Mouse (Mus musculus): Measurements from ENCODE around the gene Sowahb. TPM values are rescaled to one million over a fixed set of nuclear protein-coding genes. Genes with fewer than 3 reads are reported as not detected.
A peak's percentile ranks its signal among the peaks of the same experiment; 100 is the strongest.

Sowahb gene
- polyA plus RNA-seq (2015; fragmentation: Nextera tagmentation; extraction: Ambion mirVana): 0.08 TPM in 1 of 2 replicates, not detected in the other

DNA sequence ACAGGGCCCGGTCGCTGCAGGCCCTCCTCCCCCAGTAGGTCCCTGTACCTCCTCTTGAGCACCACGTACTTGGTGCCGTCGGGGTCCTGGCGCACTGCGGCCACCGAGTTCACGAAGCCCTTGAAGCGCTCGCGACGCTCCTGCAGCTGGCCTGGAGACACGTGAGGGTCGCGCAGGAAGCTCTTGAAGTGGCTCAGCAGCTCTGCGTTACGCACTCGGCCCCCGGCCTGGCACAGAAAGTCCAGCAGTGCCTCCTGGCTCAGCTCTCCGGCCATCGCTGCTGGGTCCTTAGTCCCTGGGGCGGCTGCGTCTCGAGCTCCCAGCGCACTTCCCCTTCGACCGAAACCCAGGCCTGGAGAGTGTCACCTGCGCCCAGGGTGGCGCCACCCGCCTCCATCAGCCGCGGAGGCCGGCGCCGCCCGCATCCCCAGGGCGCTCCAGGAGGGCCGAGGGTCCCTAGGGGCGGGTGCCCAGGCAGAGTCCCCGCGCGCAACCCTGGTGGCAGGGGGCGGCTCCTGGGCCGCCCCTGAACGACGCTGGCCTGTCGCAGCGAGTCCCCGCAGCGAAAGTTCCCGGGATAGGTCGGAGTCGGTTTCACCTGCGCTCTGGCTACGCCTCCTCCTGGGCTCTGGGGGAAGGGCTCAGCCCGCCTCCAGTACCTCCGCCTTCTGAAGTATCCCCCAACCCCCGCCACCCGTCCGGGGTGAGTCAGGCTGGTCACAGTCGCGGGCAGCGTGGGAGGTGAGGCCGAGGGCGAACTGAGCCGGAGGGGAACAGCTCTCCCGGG, at the start of gene Sowahb:
Gene Sowahb (minus strand): TSS at position 439 of the 787 bp plus-strand sequence.
- Histone ChIP-seq H3K9me3 (no peaks in the 10 kb centered on the region), H3K27ac (replicated peaks) (no peak within 1 kb of the TSS), H3K4me2 (replicated peaks) (peak within 1 kb of the TSS; percentile 95), H3K9ac (replicated peaks) (peak within 1 kb of the TSS; percentile 44), H3K36me3 (no peaks in the 10 kb centered on the region), H3K4me1 (peaks cover 25% of the 10 kb centered on the region), H3K4me3 (peak within 1 kb of the TSS; percentile 48), H3K27me3 (peaks cover 53% of the 10 kb centered on the region)
- WGBS: under 1% methylated on average over 68 of the region's 68 CpGs
- ATAC-seq (replicated peaks): peak; percentile 66

DNA sequence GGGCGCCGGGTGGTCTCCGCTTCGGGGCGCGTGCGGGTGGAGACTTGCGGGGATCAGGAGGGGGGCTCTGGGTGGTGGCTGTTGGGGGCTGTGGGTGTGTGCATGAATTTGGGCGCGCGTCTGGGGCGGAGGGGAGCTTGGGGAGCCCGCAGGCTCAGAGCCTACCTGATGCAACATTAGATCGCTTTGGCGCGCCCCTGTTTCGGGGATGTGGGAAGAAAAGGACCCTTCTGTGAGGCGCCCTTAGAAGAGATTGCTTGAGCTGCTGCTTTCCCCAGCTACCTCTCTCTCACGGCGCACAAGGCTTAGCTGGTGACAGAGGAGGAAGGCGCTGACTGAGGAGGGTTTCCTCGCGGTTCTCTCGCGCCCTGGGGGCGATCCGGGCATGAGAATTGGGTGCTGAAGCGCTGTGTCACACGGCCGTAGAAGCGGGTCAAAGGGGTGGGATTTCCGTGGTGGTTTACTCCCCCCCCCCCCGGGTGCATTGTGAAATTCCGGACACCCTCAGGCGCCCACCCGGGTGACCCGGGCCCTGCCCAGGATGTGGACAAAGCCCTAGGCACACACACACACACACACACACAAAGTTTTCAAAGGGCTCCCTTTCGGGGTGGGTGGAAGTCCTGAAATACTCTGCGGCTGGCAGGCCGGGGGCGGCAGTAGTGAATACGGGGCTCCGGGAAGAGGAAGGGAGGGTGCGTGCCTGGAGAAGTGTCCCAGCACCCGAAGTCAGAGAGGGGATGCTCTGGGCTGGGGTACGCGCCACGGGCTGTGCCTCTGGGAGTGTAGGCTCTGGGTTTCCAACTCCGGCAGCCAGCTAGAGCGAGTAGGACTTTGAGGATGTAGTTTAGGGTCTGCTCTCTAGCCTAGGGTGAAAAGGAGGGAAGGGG, 49.1 kb upstream of the Sowahb start:
- Histone ChIP-seq H3K36me3 (no peaks in the 10 kb centered on the region), H3K27me3 (no peaks in the 10 kb centered on the region), H3K4me3 (peak overlapping the region; percentile 94), H3K9ac (replicated peaks) (peak overlapping the region; percentile 90), H3K27ac (replicated peaks) (peak overlapping the region; percentile 98), H3K4me1 (peaks cover 60% of the 10 kb centered on the region), H3K9me3 (no peaks in the 10 kb centered on the region), H3K4me2 (replicated peaks) (peak overlapping the region; percentile 79)
- peak; percentile 70 for ATAC-seq (replicated peaks)
- under 1% methylated on average over 49 of the region's 50 CpGs for WGBS

DNA sequence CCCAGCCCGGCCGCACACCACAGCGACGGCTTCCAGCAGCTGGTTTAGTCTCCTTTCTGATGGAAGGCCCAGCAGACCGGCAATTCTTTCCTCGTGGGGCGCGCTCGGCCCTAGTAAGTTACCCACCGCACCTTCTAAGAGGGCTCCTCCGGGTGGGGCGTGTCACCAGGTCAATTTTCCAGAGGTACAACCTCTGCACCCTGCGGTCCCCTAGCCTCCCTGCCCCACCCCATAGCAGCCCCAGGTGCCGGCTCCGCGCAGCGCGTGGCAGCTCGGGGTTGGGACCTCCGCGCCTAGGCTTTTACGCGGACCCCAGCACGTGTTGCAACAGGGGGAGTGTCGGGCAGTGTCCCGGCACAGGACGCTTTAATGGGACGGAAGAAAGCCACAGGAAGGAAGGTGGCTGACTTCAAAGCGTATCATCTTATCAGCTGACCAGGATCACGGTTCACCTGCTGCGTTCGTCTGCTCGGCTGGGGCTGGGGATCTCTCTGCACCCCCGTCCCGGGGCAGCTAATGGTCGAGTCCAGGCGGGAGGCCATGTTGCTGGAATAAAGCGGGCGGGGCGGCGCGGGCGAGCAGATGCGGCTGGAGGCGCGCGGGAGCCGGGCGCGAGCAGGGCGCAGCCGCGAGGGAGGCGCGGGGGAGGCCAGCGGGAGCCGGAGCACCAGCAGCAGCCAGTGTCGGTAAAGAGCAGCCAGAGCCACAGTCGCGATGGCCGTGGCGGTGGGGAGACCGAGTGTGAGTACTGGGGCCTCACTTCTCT, 48.2 kb upstream of the Sowahb start, which contains the start of gene Sept11:
Gene Sept11 (plus strand): TSS at position 581 of the 766 bp plus-strand sequence.
- H3K27ac ChIP-seq (replicated peaks): peak within 1 kb of the TSS; percentile 98
- WGBS: under 1% methylated on average over 63 of the region's 63 CpGs
- H3K9ac ChIP-seq (replicated peaks): peak within 1 kb of the TSS; percentile 90
- H3K9me3 ChIP-seq: no peaks in the 10 kb centered on the region
- no peaks in the 10 kb centered on the region for H3K36me3 ChIP-seq
- H3K4me2 ChIP-seq (replicated peaks): peak within 1 kb of the TSS; percentile 79
- peak within 1 kb of the TSS; percentile 94 for H3K4me3 ChIP-seq
- peaks cover 56% of the 10 kb centered on the region for H3K4me1 ChIP-seq
- no peaks in the 10 kb centered on the region for H3K27me3 ChIP-seq
- ATAC-seq (replicated peaks): peak; percentile 91

DNA sequence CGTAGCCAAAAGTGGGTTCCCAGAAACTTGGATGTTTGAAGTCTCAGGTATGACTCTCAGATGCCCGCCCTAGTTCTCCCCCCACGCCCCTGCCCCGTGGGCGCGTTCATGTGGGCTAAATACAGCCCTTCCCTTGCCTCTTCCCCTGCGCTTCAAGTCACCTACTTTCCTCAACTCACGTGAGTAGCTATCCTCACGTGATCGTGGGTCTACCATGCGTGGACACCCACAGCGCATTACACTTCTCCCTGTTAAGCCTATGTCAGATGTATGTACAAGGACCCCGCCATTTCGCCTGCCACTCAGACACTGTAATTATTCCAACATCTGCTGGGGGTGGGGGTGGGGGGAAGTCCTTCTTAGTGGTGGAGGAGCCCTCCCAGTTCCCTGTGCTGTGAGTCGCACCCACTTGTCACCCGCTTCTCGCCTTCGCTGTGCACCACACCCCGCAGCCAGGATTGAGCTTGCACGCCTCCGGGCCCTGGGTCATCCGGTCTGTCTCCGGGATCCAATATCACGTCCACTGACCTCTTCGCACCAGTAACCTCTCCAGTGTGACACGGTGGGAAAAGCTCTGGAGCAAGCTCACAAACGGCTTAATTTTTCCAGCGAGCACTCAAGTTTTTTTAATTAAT, 47.4 kb upstream of the Sowahb start:
- ATAC-seq (replicated peaks): peak; percentile 49
- H3K27ac ChIP-seq (replicated peaks): peak overlapping the region; percentile 98
- no peaks in the 10 kb centered on the region for H3K36me3 ChIP-seq
- no peaks in the 10 kb centered on the region for H3K9me3 ChIP-seq
- 5% methylated on average over 28 of the region's 28 CpGs for WGBS
- peak overlapping the region; percentile 94 for H3K4me3 ChIP-seq
- H3K4me1 ChIP-seq: peaks cover 49% of the 10 kb centered on the region
- peak overlapping the region; percentile 90 for H3K9ac ChIP-seq (replicated peaks)
- no peaks in the 10 kb centered on the region for H3K27me3 ChIP-seq
- peak overlapping the region; percentile 79 for H3K4me2 ChIP-seq (replicated peaks)

DNA sequence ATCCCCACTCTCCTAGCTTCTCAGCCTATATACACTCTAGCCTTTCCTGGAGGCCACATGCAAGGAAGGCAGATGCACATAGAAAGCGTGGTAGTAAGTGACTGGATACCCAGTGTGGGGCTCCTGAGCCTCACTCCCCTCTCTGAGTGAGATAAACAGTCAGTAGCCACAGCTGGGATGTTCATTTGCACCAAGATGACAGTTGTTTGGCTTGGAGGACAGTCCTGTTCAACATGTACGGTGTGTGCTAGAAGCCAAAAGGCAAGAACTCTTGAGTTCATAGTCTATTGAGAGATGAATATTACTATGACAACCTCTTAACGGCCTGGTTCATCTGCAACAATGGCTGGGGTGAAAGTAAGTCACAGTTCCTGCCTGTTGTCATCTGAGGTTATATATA, 46.4 kb upstream of the Sowahb start:
- ATAC-seq (replicated peaks): no peak

DNA sequence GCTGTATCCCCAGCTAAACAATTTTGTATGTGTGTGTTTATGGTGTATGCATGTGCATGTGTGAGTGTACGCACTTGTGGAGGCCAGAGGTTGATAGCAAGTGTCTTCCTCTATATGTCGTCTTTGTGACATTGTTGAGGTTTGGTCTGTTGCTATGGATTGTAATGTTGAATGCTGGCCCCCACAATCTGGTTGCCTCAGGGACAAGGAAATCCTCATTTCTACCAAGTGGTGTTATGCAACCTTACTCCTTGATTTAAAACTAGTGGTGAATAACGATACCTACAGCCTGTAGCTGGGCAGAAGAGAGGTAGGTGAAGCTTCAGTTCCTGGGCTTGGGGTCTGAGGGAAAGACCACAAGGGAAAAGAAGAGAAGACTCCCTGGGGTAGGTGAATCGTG, 41.1 kb upstream of the Sowahb start:
- H3K27ac ChIP-seq (replicated peaks): no peak overlapping the region
- no peaks in the 10 kb centered on the region for H3K27me3 ChIP-seq
- H3K36me3 ChIP-seq: no peaks in the 10 kb centered on the region
- ATAC-seq (replicated peaks): no peak
- H3K4me1 ChIP-seq: peaks cover 3% of the 10 kb centered on the region
- WGBS: 92% methylated on average over 4 of the region's 4 CpGs
- no peak overlapping the region for H3K4me3 ChIP-seq
- no peak overlapping the region for H3K9ac ChIP-seq (replicated peaks)
- H3K4me2 ChIP-seq (replicated peaks): no peak overlapping the region
- no peaks in the 10 kb centered on the region for H3K9me3 ChIP-seq

More for the DNA sequence above, 46.4 kb upstream of the Sowahb start:
- H3K4me3 ChIP-seq: peak overlapping the region; percentile 94; the same call in 1 of the 2 replicates
- peaks cover 39% of the 10 kb centered on the region for H3K4me1 ChIP-seq
- H3K9ac ChIP-seq (replicated peaks): no peak overlapping the region
- peak overlapping the region; percentile 79 for H3K4me2 ChIP-seq (replicated peaks)
- H3K27ac ChIP-seq (replicated peaks): no peak overlapping the region
- H3K9me3 ChIP-seq: no peaks in the 10 kb centered on the region
- H3K36me3 ChIP-seq: no peaks in the 10 kb centered on the region
- WGBS: 67% methylated on average over 3 of the region's 3 CpGs
- H3K27me3 ChIP-seq: no peaks in the 10 kb centered on the region

DNA sequence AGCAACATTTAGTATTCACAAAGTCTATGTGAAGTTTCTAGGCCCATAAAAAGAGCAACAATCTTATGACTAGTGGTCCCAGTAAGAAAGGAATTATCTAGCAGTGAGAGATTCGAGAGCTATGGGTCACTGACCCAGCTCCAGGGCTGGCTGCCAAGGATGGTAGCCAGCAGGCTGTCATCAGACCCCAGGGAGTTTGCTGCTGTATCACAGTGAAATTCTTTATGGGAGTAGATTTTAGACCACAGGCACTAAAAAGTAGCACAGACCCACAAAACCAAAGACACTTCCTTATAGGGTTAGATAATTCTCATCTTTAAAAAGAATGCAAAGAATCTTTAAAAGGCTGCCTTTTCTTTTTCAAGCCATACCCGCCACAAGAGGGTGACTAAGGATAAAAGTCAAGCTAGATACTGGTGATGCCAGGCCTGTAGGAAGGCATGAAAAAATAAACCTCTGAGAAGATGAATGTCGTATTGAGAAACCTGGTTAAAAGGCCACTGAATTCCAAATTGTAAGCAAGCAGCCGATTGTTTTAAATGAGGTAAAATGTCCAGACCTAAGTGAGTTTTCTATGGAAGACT, 40.3 kb upstream of the Sowahb start:
- H3K27ac ChIP-seq (replicated peaks): no peak overlapping the region
- H3K9me3 ChIP-seq: no peaks in the 10 kb centered on the region
- 64% methylated on average over 4 of the region's 4 CpGs for WGBS
- no peaks in the 10 kb centered on the region for H3K4me1 ChIP-seq
- H3K4me2 ChIP-seq (replicated peaks): no peak overlapping the region
- no peak overlapping the region for H3K9ac ChIP-seq (replicated peaks)
- no peaks in the 10 kb centered on the region for H3K27me3 ChIP-seq
- no peak overlapping the region for H3K4me3 ChIP-seq
- no peaks in the 10 kb centered on the region for H3K36me3 ChIP-seq
- no peak for ATAC-seq (replicated peaks)

DNA sequence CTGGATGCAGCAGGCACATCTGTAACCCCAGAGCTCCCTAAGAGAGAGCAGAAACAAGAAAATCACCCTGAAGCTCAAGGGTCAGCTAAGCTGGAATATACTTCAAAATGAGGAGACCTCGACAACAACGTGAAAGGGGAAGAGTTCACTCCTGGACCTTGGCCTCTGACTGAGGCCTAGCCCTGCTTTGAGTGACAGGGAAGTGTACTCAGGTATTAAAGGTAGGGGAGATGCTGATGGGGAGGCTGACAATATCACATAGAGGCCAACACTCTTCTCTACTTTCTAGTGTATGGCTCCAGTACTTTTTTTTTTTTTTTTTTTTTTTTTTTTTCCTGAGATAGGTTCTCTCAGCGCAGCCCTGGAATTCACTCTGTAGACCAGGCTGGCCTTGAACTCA, 34.8 kb upstream of the Sowahb start:
- H3K9ac ChIP-seq (replicated peaks): no peak overlapping the region
- 85% methylated on average over 3 of the region's 3 CpGs for WGBS
- no peaks in the 10 kb centered on the region for H3K9me3 ChIP-seq
- no peaks in the 10 kb centered on the region for H3K36me3 ChIP-seq
- H3K4me1 ChIP-seq: no peaks in the 10 kb centered on the region
- no peak overlapping the region for H3K4me2 ChIP-seq (replicated peaks)
- no peak overlapping the region for H3K4me3 ChIP-seq
- no peak for ATAC-seq (replicated peaks)
- H3K27me3 ChIP-seq: no peaks in the 10 kb centered on the region
- no peak overlapping the region for H3K27ac ChIP-seq (replicated peaks)

DNA sequence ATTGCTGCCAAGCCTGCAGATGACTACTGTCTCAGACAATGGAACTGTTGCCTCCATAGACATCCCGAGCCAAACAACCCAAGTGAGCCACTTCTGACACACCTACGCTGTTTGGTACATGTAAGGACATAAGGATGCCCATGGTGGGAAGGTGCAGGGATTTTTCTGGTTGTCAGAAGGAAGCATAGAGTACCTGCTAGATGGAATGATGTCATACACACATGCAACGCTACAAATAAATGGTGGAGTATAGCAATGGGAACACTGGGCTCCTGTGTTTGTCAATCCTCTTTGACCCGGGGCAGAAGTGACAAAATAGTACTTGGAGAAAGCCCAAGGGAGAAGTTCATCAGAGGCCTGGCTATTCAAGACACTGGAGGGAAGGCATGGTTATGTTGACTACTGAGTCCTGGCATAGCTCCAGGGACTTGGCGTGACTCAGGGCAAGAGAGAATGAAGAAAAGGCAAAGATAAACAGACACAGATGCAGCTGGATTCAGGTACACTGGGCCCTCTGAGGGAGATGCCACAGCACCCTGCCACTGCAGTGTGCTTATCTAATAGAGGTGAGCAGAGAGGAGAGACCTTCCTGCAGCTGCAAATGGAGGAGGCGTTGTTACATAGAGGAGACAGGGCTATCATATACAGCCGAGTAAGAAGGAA, 33.0 kb upstream of the Sowahb start:
- H3K4me3 ChIP-seq: no peak overlapping the region
- no peak overlapping the region for H3K27ac ChIP-seq (replicated peaks)
- no peaks in the 10 kb centered on the region for H3K4me1 ChIP-seq
- no peaks in the 10 kb centered on the region for H3K27me3 ChIP-seq
- no peak overlapping the region for H3K9ac ChIP-seq (replicated peaks)
- H3K36me3 ChIP-seq: no peaks in the 10 kb centered on the region
- H3K4me2 ChIP-seq (replicated peaks): no peak overlapping the region
- ATAC-seq (replicated peaks): no peak
- no peaks in the 10 kb centered on the region for H3K9me3 ChIP-seq
- WGBS: 85% methylated on average over 7 of the region's 7 CpGs

DNA sequence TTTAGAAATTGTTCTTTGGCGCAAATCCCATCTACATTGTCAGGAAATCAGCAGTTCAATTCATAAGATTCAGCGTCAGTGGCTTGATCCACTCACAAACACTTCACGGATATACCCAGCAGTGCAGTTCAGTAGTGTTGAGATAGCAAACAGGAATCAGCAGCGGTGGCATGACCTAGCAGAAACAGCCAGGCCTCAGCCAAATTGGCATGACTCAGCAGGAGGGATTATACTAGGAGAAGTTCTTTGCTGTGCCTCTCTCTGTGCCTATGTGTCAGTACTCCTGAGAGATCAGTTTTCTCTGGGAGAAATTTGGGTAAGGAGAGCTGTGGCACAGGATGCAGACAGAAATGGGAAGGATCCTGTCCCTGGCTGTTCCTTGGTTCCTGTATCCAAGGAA, 16.0 kb upstream of the Sowahb start:
- H3K36me3 ChIP-seq: no peaks in the 10 kb centered on the region
- no peak overlapping the region for H3K4me3 ChIP-seq
- ATAC-seq (replicated peaks): no peak
- no peak overlapping the region for H3K27ac ChIP-seq (replicated peaks)
- no peak overlapping the region for H3K4me2 ChIP-seq (replicated peaks)
- 90% methylated on average over 4 of the region's 4 CpGs for WGBS
- H3K9me3 ChIP-seq: no peaks in the 10 kb centered on the region
- no peak overlapping the region for H3K9ac ChIP-seq (replicated peaks)
- H3K4me1 ChIP-seq: no peaks in the 10 kb centered on the region
- no peaks in the 10 kb centered on the region for H3K27me3 ChIP-seq
